Mouse (Mus musculus) midbrain, embryonic 15.5 days (tissue): Measurements from ENCODE around the gene Zwint. TPM values are rescaled to one million over a fixed set of nuclear protein-coding genes. Genes with fewer than 3 reads are reported as not detected.

Source experiments
- ATAC-seq: fragments of 200-750 bp; cut with Nextera tagmentation; replicated peaks from 2 replicates; pipeline ENCODE4 v1.8.0; 2017; ENCODE audit warnings: moderate TSS enrichment
- H3K27ac ChIP-seq: fragments of 300-500 bp; sonication (generic); 2 replicates; pipeline ENCODE4 v1.5.1; 2015; ENCODE audit warnings: mild to moderate bottlenecking, inconsistent platforms
- H3K27me3 ChIP-seq: fragments of 300-500 bp; sonication (generic); replicated peaks from 2 replicates; pipeline ENCODE4 v1.6.1; 2015; ENCODE audit warnings: inconsistent platforms
- H3K36me3 ChIP-seq: fragments of 300-500 bp; sonication (generic); replicated peaks from 2 replicates; pipeline ENCODE4 v1.6.1; 2015; ENCODE audit warnings: inconsistent platforms
- H3K4me1 ChIP-seq: fragments of 300-500 bp; sonication (generic); 2 replicates; pipeline ENCODE4 v1.6.1; 2015; ENCODE audit warnings: inconsistent platforms
- H3K4me2 ChIP-seq: fragments of 300-500 bp; sonication (generic); 2 replicates; pipeline ENCODE4 v1.6.1; 2015; ENCODE audit warnings: inconsistent platforms, mild to moderate bottlenecking, moderate library complexity
- H3K4me3 ChIP-seq: fragments of 300-500 bp; sonication (generic); 2 replicates; pipeline ENCODE4 v1.5.1; 2015; ENCODE audit warnings: mild to moderate bottlenecking, inconsistent platforms
- H3K9ac ChIP-seq: fragments of 300-500 bp; sonication (generic); 2 replicates; pipeline ENCODE4 v1.6.1; 2015; ENCODE audit warnings: mild to moderate bottlenecking, inconsistent platforms
- H3K9me3 ChIP-seq: fragments of 300-500 bp; sonication (generic); 2 replicates; pipeline ENCODE4 v1.6.1; 2016; ENCODE audit warnings: inconsistent platforms
- WGBS: fragments of 180-500 bp; shearing (Covaris S2); methylation state at CpG from one replicate; pipeline ENCODE4 v1.1.7; 2015; ENCODE audit warnings: mixed read lengths; 5-methylcytosine and 5-hydroxymethylcytosine counted together
- polyA plus RNA-seq: library from polyadenylated mRNA; unstranded; fragments of >200 nt; fragmentation: Nextera tagmentation; extraction: Ambion mirVana; gene quantifications from 2 replicates; pipeline ENCODE4 v1.2.1, GENCODE M21; 2015

Gene Zwint
- 836 and 838 TPM in 2 replicates for polyA plus RNA-seq

DNA sequence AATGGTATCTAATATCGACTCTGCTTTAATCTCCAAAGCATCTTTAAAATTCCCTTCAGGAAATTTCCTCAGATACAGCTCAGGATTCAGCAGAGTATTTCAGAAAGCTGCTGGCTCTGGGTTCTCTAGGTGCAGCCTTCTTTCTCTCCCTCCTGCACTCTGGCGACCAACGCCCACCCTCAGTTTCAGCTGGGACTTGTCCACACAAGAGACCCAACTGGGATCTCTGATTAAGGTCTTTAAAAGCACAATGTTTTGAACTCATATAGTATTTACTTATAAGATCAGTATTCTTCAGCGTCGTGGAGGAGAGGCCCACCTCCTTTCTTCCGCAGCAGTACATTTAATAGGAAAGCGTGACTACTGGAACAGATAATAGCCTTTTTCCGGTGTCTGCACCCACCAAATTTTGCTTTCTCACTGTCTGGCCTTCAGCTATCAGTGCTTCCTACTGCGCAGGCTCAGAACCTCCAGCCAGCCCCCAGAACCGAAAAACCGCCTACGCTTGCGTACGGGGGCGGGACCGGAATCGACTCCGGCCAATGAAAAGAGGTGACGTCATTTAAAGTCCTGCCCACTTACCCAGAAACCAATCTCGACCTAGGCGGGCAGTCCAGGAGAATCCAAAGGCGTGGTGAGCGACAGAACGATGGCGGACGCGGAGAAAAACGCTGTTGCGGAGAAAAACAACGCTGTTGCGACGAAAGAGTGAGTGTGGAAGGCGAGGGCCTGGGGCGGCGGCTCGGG, at the start of gene Zwint:
Gene Zwint, plus strand, starts transcription at position 576 of the 747 bp plus-strand sequence.
- WGBS, result 2% methylated on average over 36 of the region's 36 CpGs
- Histone ChIP-seq H3K27ac (peak within 1 kb of the TSS; percentile 95), H3K4me3 (peak within 1 kb of the TSS; percentile 77), H3K9ac (peak within 1 kb of the TSS; percentile 79), H3K36me3 (peaks cover 21% of the 10 kb centered on the region), H3K9me3 (no peaks in the 10 kb centered on the region), H3K4me2 (peak within 1 kb of the TSS; percentile 78), H3K27me3 (no peaks in the 10 kb centered on the region), H3K4me1 (peaks cover 32% of the 10 kb centered on the region)
- peak; percentile 98 for ATAC-seq

DNA sequence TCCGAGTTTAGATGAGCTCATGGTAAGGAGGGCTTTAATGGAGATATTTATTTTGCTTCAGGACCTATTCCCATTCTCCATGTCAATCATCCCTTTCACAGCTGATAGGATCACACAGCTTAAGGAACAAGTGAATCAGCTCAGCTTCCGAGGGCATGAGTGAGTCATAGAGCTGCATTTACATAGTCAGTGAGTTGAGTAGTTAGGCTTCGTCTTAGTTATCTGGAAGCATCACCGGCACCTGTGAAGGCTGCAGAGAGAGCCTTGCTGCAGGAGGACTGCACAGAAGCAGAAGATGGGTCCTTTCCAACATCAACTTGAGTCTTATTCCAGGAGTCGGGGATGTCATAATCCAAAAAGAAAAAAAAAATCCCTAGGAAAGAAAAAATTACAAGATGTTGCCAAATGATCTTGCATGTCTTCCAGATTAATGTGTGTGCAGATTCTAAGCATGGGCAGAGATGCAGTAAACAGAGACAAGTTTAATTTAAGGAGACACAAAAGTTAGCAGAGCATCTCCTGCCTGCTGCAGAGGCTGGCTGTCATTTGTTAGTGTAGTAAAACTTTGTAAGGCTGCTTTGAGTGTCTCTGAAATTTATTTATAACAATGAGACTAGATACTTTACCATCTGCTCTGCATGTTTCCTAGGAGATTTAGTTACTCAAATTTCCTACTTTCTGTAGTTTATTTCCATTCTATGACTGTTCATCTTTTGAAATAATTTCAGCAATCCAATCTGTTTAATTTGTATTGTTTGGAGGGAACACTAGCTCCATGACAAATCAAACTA, 41.3 kb upstream of the Zwint start:
- no peaks in the 10 kb centered on the region for H3K9me3 ChIP-seq
- no peak overlapping the region for H3K9ac ChIP-seq
- H3K4me2 ChIP-seq, result no peak overlapping the region
- ATAC-seq, result no peak
- H3K27me3 ChIP-seq, result no peaks in the 10 kb centered on the region
- WGBS, result 83% methylated on average over 5 of the region's 5 CpGs
- H3K27ac ChIP-seq, result no peak overlapping the region
- H3K36me3 ChIP-seq, result no peaks in the 10 kb centered on the region
- no peak overlapping the region for H3K4me3 ChIP-seq
- no peaks in the 10 kb centered on the region for H3K4me1 ChIP-seq

DNA sequence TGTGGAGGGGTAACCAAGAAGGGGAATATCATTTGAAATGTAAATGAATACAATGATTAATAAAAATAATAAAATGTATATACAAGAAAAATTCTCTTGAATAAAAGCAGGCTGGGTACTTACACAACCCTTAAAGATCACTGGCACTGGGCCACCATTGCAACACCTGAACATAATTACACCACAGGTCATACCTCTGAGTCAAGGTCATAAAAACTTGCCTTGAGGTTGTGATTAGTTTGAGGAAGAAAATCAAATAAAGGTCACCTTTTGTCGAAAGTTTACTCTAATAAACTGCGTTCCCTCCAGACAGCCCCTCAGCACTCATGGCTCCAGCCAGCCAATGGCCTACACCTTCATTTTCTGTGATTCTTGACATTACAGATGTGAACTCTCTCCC, 38.5 kb upstream of the Zwint start:
- Histone ChIP-seq H3K4me1 (no peaks in the 10 kb centered on the region), H3K4me2 (no peak overlapping the region), H3K27ac (no peak overlapping the region), H3K9me3 (no peaks in the 10 kb centered on the region), H3K9ac (no peak overlapping the region), H3K4me3 (no peak overlapping the region), H3K27me3 (no peaks in the 10 kb centered on the region), H3K36me3 (no peaks in the 10 kb centered on the region)
- no peak for ATAC-seq
- 97% methylated on average over 2 of the region's 2 CpGs for WGBS

DNA sequence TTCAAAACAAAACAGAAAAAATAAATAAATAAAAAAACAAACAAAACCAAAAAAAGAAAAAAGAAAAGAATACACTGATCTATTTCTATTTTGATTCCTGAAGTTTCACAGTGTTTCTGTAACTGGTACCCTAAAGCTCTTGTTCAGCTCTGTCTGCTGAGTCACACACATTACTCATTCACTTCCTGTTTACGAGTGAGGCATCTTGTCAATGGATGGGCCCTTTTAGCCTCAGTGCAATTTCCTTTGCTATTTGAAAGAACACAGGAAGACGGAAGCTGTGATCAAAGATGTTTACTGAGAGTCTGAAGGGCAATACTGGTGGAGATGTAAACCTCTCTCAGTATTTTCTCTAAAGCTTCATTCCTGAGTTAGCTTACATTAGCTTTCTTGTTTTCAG, 34.1 kb upstream of the Zwint start:
- H3K4me2 ChIP-seq, result no peak overlapping the region
- H3K27me3 ChIP-seq, result no peaks in the 10 kb centered on the region
- no peak overlapping the region for H3K4me3 ChIP-seq
- no peaks in the 10 kb centered on the region for H3K9me3 ChIP-seq
- no peak overlapping the region for H3K9ac ChIP-seq
- H3K4me1 ChIP-seq, result no peaks in the 10 kb centered on the region
- no peak overlapping the region for H3K27ac ChIP-seq
- no peak for ATAC-seq
- no peaks in the 10 kb centered on the region for H3K36me3 ChIP-seq
- WGBS, result 72% methylated on average over 2 of the region's 2 CpGs

DNA sequence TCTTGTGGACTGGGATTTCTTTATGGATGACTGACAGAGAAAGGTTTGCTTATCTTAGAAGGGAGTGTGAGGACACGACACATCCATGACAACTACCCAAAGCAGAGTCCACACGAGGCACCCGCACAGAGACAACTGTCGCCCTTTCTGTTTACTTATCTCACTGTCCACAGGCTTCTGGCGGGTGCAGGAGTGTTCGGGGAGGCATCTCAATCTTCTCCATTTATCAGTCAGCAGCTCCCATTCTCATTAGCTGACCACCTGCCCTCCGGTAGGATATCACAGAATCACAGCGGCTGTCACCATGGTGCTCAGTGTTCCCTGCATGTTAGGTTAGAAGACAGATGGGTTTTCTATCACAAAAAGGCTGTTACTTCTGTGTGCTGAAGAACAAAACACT, 31.1 kb upstream of the Zwint start:
- H3K4me3 ChIP-seq, result no peak overlapping the region
- no peak for ATAC-seq
- no peak overlapping the region for H3K27ac ChIP-seq
- H3K36me3 ChIP-seq, result no peaks in the 10 kb centered on the region
- H3K9ac ChIP-seq, result no peak overlapping the region
- H3K9me3 ChIP-seq, result no peaks in the 10 kb centered on the region
- no peak overlapping the region for H3K4me2 ChIP-seq
- H3K4me1 ChIP-seq, result no peaks in the 10 kb centered on the region
- no peaks in the 10 kb centered on the region for H3K27me3 ChIP-seq
- 68% methylated on average over 8 of the region's 8 CpGs for WGBS

DNA sequence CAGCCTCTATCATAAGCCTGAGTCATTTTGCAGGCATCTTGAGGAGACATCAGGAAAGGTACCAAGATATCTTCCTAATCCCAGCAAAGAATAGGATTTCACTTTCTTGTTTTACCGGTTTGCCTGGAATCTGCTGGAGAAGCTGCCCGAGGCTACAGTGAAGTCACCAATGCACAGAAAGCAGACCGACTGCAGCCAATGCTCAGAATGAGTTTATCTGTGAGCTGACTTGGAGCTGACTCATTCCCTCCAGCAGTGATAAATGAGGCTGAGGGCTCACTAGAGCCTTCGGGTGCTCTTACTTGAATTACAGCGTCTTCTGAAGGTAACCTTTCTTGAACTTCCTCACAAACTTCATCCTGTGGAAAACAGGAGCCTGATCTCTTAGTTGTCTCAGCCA, 20.5 kb upstream of the Zwint start:
- Histone ChIP-seq H3K4me1 (no peaks in the 10 kb centered on the region), H3K9me3 (no peaks in the 10 kb centered on the region), H3K9ac (no peak overlapping the region), H3K27ac (no peak overlapping the region), H3K4me2 (no peak overlapping the region), H3K36me3 (no peaks in the 10 kb centered on the region), H3K27me3 (no peaks in the 10 kb centered on the region), H3K4me3 (no peak overlapping the region)
- no peak for ATAC-seq
- 77% methylated on average over 5 of the region's 5 CpGs for WGBS

DNA sequence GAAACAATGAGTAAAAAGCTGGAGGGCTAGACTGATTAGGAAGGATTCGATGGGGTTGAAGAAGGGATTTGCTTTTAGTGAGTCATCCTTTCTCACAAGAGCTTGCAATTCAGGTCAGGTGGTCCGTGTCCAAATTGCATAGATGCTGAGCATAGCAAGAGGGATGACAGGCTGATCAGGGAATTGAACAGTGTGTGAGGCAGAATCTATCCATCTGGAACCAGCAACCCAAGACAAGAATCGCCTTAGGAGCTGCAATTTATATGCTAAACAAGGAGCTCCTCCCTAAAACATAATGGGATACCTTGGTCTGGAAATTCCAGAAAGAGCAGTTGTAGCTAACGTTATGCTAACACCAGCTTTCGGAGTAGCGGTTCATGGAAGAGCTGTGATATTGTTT, 3.8 kb upstream of the Zwint start:
- Histone ChIP-seq H3K4me3 (no peak overlapping the region), H3K9me3 (no peaks in the 10 kb centered on the region), H3K27ac (no peak overlapping the region), H3K4me2 (peak overlapping the region; percentile 0; the same call in 1 of the 2 replicates), H3K9ac (no peak overlapping the region), H3K36me3 (no peaks in the 10 kb centered on the region), H3K27me3 (no peaks in the 10 kb centered on the region), H3K4me1 (peaks cover 8% of the 10 kb centered on the region)
- ATAC-seq, result no peak
- WGBS, result 33% methylated on average over 6 of the region's 6 CpGs

DNA sequence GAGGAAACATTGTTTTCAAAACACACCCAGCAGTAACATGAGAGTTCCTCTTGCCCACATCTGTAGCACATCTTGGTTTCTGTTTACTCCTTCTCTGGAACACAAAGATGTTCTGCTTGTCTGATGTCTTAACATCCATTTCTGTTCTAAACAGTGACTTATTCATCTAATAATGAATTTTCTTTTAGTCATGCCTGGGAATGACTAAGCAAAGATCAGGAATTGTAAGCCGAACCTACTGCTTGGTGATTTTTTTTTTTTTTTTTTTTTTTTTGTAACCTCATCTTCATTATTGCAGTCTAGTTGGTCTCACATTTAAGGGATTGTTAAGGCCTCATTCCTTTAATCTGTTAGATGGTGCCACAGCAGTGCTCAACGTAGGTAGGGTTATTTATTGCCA, 848 bp upstream of the Zwint start:
- 0 out of 2 replicates have a peak, but pooled peaks have one; percentile 1 for ATAC-seq
- peak overlapping the region; percentile 95 for H3K27ac ChIP-seq
- peak overlapping the region; percentile 54 for H3K4me2 ChIP-seq
- H3K36me3 ChIP-seq, result peaks cover 17% of the 10 kb centered on the region; the same call in 1 of the 2 replicates
- peaks cover 32% of the 10 kb centered on the region for H3K4me1 ChIP-seq
- H3K27me3 ChIP-seq, result no peaks in the 10 kb centered on the region
- no peaks in the 10 kb centered on the region for H3K9me3 ChIP-seq
- 71% methylated on average over 2 of the region's 2 CpGs for WGBS
- peak overlapping the region; percentile 77; the same call in 1 of the 2 replicates for H3K4me3 ChIP-seq
- H3K9ac ChIP-seq, result peak overlapping the region; percentile 6; the same call in 1 of the 2 replicates

DNA sequence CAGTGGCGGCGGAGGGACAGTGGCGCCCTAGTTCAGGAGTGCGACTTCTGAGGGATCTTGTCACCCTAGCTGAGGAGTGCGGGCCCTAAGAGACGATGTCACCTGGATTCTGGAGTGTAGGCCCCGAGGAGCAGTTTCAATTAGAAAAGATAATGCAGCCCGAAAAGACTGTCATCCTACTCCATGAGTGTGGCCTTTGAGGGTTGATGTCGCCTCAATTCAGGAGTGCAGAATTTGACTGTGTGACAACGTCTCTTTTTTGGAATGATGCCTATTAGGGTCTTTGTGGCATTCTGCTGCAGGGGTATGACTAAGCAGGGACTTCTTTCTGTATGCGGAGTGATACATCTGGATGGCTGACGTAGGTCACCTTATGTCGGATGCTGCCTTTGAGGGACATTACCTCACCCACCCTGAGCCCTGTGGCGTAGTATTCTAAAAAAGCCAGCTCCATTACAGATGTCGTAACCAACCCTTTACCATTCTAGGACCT, 418 bp downstream of the Zwint start:
- peak overlapping the region; percentile 79 for H3K9ac ChIP-seq
- ATAC-seq, result peak; percentile 89
- H3K9me3 ChIP-seq, result no peaks in the 10 kb centered on the region
- H3K36me3 ChIP-seq, result peaks cover 24% of the 10 kb centered on the region
- peak overlapping the region; percentile 77 for H3K4me3 ChIP-seq
- H3K27me3 ChIP-seq, result no peaks in the 10 kb centered on the region
- WGBS, result 2% methylated on average over 15 of the region's 15 CpGs
- H3K27ac ChIP-seq, result peak overlapping the region; percentile 95
- peaks cover 32% of the 10 kb centered on the region for H3K4me1 ChIP-seq
- H3K4me2 ChIP-seq, result peak overlapping the region; percentile 78

DNA sequence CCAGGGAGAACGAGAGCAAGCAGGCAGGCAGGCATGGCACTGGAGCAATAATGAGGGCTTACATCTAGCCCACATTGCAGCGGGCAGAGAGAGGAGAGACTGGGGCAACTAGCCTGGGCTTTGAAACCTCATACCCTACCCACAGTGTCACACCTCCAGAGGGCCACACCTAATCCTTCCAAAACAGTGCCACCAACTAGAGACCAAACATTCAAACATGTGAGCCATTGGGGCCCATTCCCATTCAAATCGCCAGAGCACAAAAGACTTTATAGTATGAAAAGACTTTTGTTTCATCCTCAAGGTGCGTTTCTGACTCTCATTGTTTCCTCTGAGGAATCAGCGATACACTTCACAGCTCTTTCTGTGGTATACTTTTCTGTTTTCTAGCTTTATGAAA, 4.6 kb downstream of the Zwint start:
- no peaks in the 10 kb centered on the region for H3K9me3 ChIP-seq
- H3K36me3 ChIP-seq, result peaks cover 53% of the 10 kb centered on the region
- H3K27me3 ChIP-seq, result no peaks in the 10 kb centered on the region
- H3K4me3 ChIP-seq, result no peak overlapping the region
- ATAC-seq, result no peak
- H3K4me1 ChIP-seq, result peaks cover 29% of the 10 kb centered on the region
- no peak overlapping the region for H3K4me2 ChIP-seq
- no peak overlapping the region for H3K9ac ChIP-seq
- H3K27ac ChIP-seq, result no peak overlapping the region
- WGBS, result 95% methylated on average over 5 of the region's 5 CpGs

DNA sequence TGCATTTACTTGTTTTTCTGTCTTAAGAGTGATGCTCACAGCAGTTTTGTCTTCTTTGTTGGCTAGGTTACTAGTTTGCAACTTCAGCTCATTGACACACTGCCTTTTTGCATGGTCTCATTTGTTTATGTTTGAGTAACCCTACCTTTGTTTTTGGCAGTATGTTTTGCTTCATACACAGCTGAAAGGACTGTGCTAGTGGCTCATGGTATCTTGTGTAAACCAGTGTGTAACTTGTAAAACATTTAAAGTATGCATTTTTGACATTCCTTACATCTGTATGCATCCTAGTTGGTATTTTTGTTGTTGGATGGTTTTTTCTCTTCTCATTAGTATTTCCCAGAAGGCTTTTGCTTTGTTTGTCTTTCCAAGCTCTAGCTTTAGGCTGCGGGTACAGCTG, 5.7 kb downstream of the Zwint start:
- H3K36me3 ChIP-seq, result peaks cover 57% of the 10 kb centered on the region
- no peak overlapping the region for H3K27ac ChIP-seq
- H3K4me3 ChIP-seq, result no peak overlapping the region
- H3K4me2 ChIP-seq, result no peak overlapping the region
- H3K9me3 ChIP-seq, result no peaks in the 10 kb centered on the region
- peaks cover 29% of the 10 kb centered on the region for H3K4me1 ChIP-seq
- no peak for ATAC-seq
- 97% methylated on average over 1 of the region's 1 CpGs for WGBS
- no peak overlapping the region for H3K9ac ChIP-seq
- no peaks in the 10 kb centered on the region for H3K27me3 ChIP-seq

DNA sequence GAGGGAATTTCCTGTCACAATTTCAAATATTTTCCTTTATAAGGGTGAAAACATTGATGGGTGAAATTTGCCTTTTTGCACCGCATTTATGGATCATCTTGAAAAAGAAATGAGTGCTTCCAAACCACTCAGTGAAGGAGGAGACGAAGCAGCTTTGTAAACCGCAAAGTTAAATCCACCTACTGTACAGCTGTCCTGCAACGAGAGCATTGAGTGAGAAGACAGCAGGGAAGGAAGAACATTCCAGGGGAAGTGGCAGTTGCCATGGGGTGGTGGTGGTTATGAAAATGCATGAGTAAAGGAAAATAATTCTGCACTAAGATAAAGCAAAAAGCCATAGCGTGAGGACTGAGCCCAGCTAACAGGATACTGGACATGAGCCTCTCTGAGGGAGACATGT, 13.2 kb downstream of the Zwint start:
- no peak overlapping the region for H3K27ac ChIP-seq
- H3K9ac ChIP-seq, result no peak overlapping the region
- no peak overlapping the region for H3K4me3 ChIP-seq
- 93% methylated on average over 5 of the region's 5 CpGs for WGBS
- H3K27me3 ChIP-seq, result no peaks in the 10 kb centered on the region
- no peaks in the 10 kb centered on the region for H3K4me1 ChIP-seq
- ATAC-seq, result no peak
- no peak overlapping the region for H3K4me2 ChIP-seq
- peaks cover 19% of the 10 kb centered on the region for H3K36me3 ChIP-seq
- H3K9me3 ChIP-seq, result no peaks in the 10 kb centered on the region
